Mouse (Mus musculus) cerebellum, postnatal 10 days (tissue): ENCODE measurements around the gene Capn10.

Experiments
- DNase-seq, 2 experiments: peaks; one replicate each; pipeline ENCODE4 v3.0.0; 2021; ENCODE audit warnings: mixed read lengths in 2 of 2

Capn10 gene

GRCm38 (mm10) chr1:92920474-92921200, 13.5 kb upstream of the Capn10 start:
- no peak for DNase-seq

DNA sequence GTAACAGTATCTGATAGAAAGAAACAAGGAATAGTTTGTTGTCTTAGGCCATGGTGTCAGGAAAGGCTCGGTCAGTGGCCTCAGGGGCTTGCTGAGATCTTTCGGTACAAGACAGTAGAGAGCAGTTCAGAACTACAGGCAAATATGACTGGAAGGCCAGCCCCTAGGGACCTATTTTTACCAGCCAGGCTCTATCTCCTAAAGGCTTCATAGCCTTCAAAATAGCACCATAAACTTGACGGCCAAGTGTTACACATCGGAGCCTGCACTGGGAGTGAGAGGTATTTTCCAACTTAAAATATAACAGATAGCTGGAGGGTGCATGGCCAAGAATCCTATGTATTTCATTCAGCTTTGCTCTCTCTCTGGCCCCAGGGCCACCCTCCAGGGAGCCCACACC, 12.7 kb upstream of the Capn10 start:
- no peak for DNase-seq

DNA sequence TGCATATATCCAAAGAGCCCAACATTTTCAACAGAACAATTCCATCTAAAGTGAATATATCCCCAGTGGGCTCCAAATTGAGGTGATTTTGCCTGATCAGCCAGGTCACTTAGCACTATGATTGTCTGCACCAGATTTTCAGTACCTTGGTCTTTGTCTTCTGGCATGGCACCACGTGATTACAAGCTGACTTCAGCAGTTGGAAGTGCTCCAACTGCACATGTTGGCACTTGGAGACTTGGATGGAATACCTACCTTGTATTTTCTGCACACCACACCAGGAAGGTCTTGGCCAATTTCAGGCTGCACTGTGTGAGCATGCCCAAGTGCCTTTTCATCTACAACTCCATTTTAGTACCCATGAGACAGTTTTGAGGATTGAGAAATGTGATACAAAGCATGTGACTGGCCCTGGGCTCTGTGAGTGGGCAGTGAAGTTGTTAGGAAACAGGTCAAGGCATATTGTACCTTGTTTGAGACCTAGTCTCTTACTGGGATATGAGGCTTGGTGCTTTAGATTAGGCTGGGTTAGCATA, 3.9 kb upstream of the Capn10 start:
- DNase-seq, result no peak

DNA sequence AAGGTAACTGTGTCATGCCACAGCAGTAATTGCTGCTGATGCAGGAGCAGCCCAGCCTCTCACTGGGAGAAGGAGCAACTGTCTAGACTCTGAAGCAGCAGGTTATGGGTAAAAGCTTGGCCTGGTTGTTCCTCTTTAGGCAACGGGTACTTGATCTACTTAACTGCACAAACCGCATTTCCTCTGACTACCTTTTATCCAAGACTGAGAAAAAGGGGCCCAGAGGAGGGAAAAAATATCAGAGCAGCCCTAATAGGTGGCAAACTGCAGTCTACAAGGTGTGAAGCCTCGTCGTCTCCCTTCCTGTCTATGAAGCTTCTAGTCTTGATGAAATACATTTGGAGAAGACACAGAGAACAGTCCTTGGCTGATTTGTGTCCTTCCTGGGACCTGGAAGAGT, 565 bp upstream of the Capn10 start:
- DNase-seq, result no peak

- DNase-seq, result peak; percentile 85 to 86
Observed at GRCm38 (mm10) chr1:92935054-92935962, 1.1 kb downstream of the Capn10 start.

DNA sequence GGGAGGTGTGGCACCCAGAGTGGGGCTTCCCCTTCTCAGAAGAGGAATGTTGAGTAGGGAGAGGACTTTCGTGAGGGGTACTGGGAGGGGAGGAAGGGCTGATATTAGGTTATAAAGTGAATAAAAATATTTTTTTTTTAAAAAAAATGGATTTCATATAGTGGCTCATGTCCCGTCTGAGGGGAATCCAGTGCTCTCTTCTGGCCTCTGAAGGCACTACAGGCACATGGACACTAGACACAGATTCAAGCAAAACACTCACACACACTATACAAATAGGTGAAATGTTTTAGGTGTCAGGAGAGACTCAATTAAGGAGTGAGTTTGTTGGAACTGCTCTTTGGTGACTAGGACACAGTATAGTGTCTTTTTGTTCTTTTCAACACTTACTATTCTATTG, 1.8 kb downstream of the Capn10 start:
- DNase-seq, result no peak

- no peak for DNase-seq
Observed at GRCm38 (mm10) chr1:92936467-92936866, 2.3 kb downstream of the Capn10 start.

DNA sequence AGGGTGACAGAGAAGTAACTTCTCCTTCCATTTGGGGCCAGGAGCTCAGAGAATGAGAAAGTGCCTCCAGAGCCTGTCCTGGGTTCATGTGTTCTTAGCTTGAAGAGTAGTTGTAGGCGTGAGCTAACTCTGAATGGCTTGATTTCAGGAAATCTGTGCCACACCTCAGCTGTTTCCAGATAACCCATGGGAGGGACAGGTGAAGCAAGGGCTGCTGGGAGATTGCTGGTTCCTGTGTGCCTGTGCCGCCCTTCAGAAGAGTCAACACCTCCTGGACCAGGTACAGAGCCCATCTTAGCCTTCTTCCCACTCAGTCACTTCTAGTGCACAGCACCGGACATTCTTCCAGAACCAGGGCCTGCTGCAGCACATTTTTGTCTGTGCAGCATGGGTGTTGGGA, 3.6 kb downstream of the Capn10 start:
- DNase-seq, result no peak

GRCm38 (mm10) chr1:92939746-92940145, 5.6 kb downstream of the Capn10 start:
- DNase-seq, result no peak

DNA sequence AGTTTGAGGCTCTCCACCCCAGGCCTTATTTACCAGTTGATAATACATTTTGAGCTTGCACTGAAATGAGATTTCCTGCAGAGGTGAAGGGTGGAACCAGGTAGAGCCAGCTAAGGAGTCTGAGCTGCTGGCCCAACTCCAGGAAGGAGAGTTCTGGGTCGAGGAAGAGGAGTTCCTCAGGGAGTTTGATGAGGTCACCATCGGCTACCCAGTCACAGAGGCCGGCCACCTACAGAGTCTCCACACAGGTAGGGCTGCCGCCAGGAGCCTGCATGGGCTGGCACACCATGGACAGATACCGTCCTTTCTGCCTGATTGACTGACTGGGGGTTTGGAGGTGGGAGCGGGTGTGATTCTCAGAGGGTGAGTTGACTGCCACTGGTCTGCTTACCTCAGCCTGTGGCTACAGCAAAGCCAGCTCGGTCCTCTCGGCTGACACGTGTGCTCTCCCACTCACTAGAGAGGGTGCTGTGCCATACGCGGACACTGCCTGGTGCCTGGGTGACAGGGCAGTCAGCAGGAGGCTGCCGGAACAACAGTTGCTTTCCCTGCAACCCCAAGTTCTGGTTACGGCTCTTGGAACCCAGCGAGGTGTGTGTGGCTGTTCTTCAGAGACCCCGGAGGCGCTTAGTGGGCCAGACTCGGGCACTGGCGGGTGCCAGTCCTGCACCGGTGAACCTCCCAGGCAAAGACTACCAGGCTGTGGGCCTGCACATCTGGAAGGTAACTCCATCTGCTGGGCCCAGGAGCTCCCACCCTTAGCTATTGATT, 9.2 kb downstream of the Capn10 start:
- DNase-seq, result no peak

DNA sequence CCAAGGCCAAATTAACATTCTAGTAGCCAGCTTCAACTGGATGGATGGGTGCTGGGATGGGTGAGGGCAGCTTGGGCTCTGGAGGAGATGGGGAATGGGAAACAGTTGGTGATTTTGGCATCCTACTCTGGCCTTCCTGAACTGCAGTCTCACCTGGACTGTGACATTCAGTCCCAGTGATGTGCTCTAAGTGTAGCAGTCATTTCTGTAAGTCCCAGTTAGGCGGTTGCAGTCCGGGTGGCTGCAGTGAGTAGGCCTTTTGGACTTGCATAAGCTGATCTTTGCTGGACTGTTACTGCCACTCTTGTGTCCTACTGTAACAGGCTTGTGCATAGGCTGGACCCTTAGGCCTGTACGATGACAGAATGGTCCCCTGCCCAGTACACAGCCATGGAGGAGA, 13.8 kb downstream of the Capn10 start:
- DNase-seq, result no peak

- peak; percentile 41 to 47 for DNase-seq
Observed at GRCm38 (mm10) chr1:92949426-92949825, 15.2 kb downstream of the Capn10 start.

DNA sequence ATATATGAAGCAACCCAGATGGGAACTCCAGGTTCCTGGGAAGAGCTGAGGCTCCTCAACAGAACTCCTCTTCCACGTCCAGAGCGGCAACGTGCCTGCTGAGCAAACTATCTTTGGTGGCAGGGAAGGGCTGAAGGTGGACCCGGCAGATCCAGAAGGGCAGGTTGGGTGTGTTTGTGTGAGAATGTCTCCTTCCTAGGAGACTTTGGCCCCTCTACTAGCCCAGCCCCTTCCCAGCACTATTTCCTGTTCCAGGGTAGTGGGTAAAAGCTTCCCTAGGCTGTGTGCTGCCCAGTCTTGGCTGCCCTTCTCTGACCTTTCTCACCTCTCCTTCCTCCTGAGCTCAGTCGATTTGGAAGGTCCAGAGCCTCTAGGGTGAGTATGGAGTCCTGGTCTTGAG, 16.4 kb downstream of the Capn10 start, which contains the start of gene Gpr35:
Gpr35 (plus strand) TSS at position 259 of the 400 bp plus-strand sequence.
- no peak for DNase-seq

DNA sequence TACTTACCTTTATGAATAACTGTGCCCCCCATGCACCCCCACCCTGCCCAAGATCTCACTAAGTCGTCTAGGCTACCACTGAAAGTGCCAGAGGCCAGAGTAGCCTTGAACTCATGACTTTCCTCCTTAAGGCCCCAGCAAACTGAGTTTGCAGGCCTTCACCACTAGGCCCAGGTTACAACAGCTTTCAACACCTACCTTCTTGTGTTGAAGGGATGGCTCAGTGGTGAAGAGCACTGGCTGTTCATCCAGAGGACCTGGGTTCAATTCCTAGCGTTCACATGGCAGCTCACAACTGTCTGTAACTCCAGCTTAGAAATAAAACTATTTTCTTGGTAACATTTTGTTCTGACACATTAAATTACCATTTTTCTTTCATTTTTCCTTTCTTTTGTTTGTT, 19.5 kb downstream of the Capn10 start:
- DNase-seq, result peak in 1 of 2 experiments; percentile 1

GRCm38 (mm10) chr1:92956571-92957335, 22.6 kb downstream of the Capn10 start:
- peak; percentile 81 to 83 for DNase-seq

- no peak for DNase-seq
Observed at GRCm38 (mm10) chr1:92958999-92959398, 24.8 kb downstream of the Capn10 start.

DNA sequence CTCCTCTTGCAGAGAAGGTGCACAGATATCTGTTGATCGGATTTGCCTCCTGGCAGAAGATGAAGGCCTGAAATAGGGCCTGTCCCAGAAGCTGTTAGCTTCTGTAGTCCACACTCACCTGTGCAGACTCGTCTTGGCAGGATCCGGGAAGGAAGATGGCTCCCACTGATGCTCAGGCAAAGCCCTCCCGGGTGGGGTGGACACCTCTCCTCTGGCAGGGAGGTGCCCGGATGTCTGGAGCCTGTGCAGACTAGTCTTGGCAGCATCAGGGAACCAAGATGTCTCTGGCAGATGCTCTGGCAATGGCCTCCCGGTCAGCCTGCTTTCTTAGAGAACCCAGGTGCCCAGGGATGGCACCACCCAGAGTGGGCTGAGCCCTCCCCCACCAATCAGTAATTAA, 36.6 kb downstream of the Capn10 start:
- DNase-seq, result peak in 1 of 2 experiments; percentile 2

- peak in 1 of 2 experiments; percentile 0 for DNase-seq
Observed at GRCm38 (mm10) chr1:92971879-92972795, 38.0 kb downstream of the Capn10 start.

DNA sequence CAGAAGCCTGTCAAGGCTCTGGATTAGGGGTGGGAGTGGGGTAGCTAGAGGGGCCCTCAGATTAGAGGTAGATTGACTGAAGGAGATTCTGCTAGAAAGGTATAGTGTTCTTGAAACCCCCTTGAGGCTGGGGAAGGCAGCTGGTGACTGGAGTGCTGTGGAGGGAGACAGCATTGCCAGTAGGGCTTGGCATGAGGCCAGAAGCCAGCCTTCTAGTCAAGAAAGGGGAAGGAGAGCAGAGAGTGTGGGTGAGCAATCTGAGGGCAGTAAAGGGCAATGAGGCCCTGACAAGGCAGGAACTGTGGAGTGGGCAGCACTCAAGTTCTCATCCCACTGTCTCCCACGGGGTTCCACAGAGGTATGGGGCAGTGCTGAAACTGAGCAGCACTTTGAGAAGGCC, 38.7 kb downstream of the Capn10 start:
- DNase-seq, result peak; percentile 65 to 69

DNA sequence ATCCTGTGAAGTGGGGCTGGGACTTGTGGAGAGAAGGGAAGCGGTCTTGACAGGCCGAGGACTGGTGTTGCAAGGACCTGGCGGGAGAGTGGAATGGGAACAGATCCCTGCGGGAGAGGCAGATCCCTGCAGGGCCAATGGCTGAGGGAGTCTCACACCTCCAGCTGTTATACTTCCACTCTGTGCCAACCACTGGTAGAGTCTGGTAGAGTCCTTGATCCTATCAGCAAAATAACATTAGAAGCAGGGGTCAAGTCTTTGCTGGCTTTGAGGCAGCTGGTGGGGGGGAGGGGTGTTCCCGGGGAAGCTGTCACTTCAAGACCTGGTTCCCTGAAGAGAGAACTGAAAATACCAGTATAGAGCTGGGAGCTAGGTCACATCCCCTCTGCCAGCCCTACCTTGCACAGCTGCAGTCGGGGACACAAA, 42.0 kb downstream of the Capn10 start:
- no peak for DNase-seq

- DNase-seq, result no peak
Observed at GRCm38 (mm10) chr1:92978645-92979044, 44.5 kb downstream of the Capn10 start.
